Mouse (Mus musculus): ENCODE measurements around the gene Heyl. TPM values are rescaled to one million over a fixed set of nuclear protein-coding genes. Genes with fewer than 3 reads are reported as not detected.

The Heyl gene
- 10.7 and 11.4 TPM in 2 replicates for polyA plus RNA-seq (2014; fragmentation: Nextera tagmentation; extraction: Ambion mirVana)

GRCm38 (mm10) chr4:123233492-123234084 lies at the start of gene Heyl:
Gene Heyl (plus strand): TSS chr4:123233556.
- no peaks in the 10 kb centered on the region for H3K36me3 ChIP-seq (ENCODE audit: control insufficient read depth, insufficient read depth, low read length)
- H3K27ac ChIP-seq (replicated peaks in 1 of 2; ENCODE audit: control insufficient read depth in 1 of 2, insufficient read depth in 1 of 2, low read depth in 2 of 2, low read length in 2 of 2), result peak within 1 kb of the TSS in 1 of 2 experiments; percentile 33; a peak in 1 of 4 replicates
- 2% methylated on average over 52 of the region's 52 CpGs for WGBS
- H3K4me3 ChIP-seq (ENCODE audit: control insufficient read depth in 1 of 2, insufficient read depth in 1 of 2, low read depth in 1 of 2, low read length in 2 of 2), result peak within 1 kb of the TSS; percentile 47 to 59
- H3K9me3 ChIP-seq (ENCODE audit: control insufficient read depth, low read length), result no peaks in the 10 kb centered on the region
- ATAC-seq (ENCODE audit: insufficient number of reproducible peaks, insufficient read depth, low FRiP score, low read depth), result peak; percentile 57
- H3K4me1 ChIP-seq (ENCODE audit: control insufficient read depth in 2 of 2, insufficient read depth in 2 of 2, low read length in 2 of 2), result peaks cover 4 to 32% of the 10 kb centered on the region in 2 experiments
- H3K4me2 ChIP-seq (ENCODE audit: low read length), result peak within 1 kb of the TSS; percentile 91
- H3K9ac ChIP-seq (ENCODE audit: low read length), result peak within 1 kb of the TSS; percentile 78
- H3K27me3 ChIP-seq (ENCODE audit: control insufficient read depth, insufficient read depth, low read length), result no peaks in the 10 kb centered on the region

GRCm38 (mm10) chr4:123184816-123185215 lies 48.5 kb upstream of the Heyl start:
- 36% methylated on average over 3 of the region's 3 CpGs for WGBS
- peaks cover 12 to 13% of the 10 kb centered on the region in 2 experiments for H3K4me1 ChIP-seq (ENCODE audit: control insufficient read depth in 2 of 2, insufficient read depth in 2 of 2, low read length in 2 of 2)
- H3K4me2 ChIP-seq (ENCODE audit: low read length), result no peak overlapping the region
- H3K4me3 ChIP-seq (ENCODE audit: control insufficient read depth in 1 of 2, insufficient read depth in 1 of 2, low read depth in 1 of 2, low read length in 2 of 2), result no peak overlapping the region
- ATAC-seq (ENCODE audit: insufficient number of reproducible peaks, insufficient read depth, low FRiP score, low read depth), result no peak
- H3K36me3 ChIP-seq (ENCODE audit: control insufficient read depth, insufficient read depth, low read length), result no peaks in the 10 kb centered on the region
- peaks cover 84% of the 10 kb centered on the region for H3K27me3 ChIP-seq (ENCODE audit: control insufficient read depth, insufficient read depth, low read length)
- H3K9ac ChIP-seq (ENCODE audit: low read length), result no peak overlapping the region
- no peaks in the 10 kb centered on the region for H3K9me3 ChIP-seq (ENCODE audit: control insufficient read depth, low read length)
- H3K27ac ChIP-seq (replicated peaks in 1 of 2; ENCODE audit: control insufficient read depth in 1 of 2, insufficient read depth in 1 of 2, low read depth in 2 of 2, low read length in 2 of 2), result no peak overlapping the region

GRCm38 (mm10) chr4:123192336-123192735 lies 41.0 kb upstream of the Heyl start:
- ATAC-seq (ENCODE audit: insufficient number of reproducible peaks, insufficient read depth, low FRiP score, low read depth), result no peak
- peaks cover 58% of the 10 kb centered on the region for H3K27me3 ChIP-seq (ENCODE audit: control insufficient read depth, insufficient read depth, low read length)
- WGBS, result 47% methylated on average over 11 of the region's 11 CpGs
- no peak overlapping the region for H3K4me3 ChIP-seq (ENCODE audit: control insufficient read depth in 1 of 2, insufficient read depth in 1 of 2, low read depth in 1 of 2, low read length in 2 of 2)
- no peak overlapping the region for H3K9ac ChIP-seq (ENCODE audit: low read length)
- peaks cover 3 to 10% of the 10 kb centered on the region in 2 experiments; a peak in 3 of 4 replicates for H3K4me1 ChIP-seq (ENCODE audit: control insufficient read depth in 2 of 2, insufficient read depth in 2 of 2, low read length in 2 of 2)
- no peak overlapping the region for H3K4me2 ChIP-seq (ENCODE audit: low read length)
- no peak overlapping the region for H3K27ac ChIP-seq (replicated peaks in 1 of 2; ENCODE audit: control insufficient read depth in 1 of 2, insufficient read depth in 1 of 2, low read depth in 2 of 2, low read length in 2 of 2)
- no peaks in the 10 kb centered on the region for H3K9me3 ChIP-seq (ENCODE audit: control insufficient read depth, low read length)
- H3K36me3 ChIP-seq (ENCODE audit: control insufficient read depth, insufficient read depth, low read length), result no peaks in the 10 kb centered on the region

- no peak overlapping the region for H3K4me2 ChIP-seq (ENCODE audit: low read length)
- no peak overlapping the region for H3K4me3 ChIP-seq (ENCODE audit: control insufficient read depth in 1 of 2, insufficient read depth in 1 of 2, low read depth in 1 of 2, low read length in 2 of 2)
- no peak overlapping the region for H3K27ac ChIP-seq (replicated peaks in 1 of 2; ENCODE audit: control insufficient read depth in 1 of 2, insufficient read depth in 1 of 2, low read depth in 2 of 2, low read length in 2 of 2)
- H3K9me3 ChIP-seq (ENCODE audit: control insufficient read depth, low read length), result no peaks in the 10 kb centered on the region
- no peaks in the 10 kb centered on the region for H3K36me3 ChIP-seq (ENCODE audit: control insufficient read depth, insufficient read depth, low read length)
- no peak overlapping the region for H3K9ac ChIP-seq (ENCODE audit: low read length)
- peaks cover 3 to 10% of the 10 kb centered on the region in 2 experiments; a peak in 3 of 4 replicates for H3K4me1 ChIP-seq (ENCODE audit: control insufficient read depth in 2 of 2, insufficient read depth in 2 of 2, low read length in 2 of 2)
- WGBS, result 84% methylated on average over 11 of the region's 11 CpGs
- no peak for ATAC-seq (ENCODE audit: insufficient number of reproducible peaks, insufficient read depth, low FRiP score, low read depth)
- peaks cover 63% of the 10 kb centered on the region for H3K27me3 ChIP-seq (ENCODE audit: control insufficient read depth, insufficient read depth, low read length)
Measured at GRCm38 (mm10) chr4:123193791-123194190, 39.6 kb upstream of the Heyl start.

DNA sequence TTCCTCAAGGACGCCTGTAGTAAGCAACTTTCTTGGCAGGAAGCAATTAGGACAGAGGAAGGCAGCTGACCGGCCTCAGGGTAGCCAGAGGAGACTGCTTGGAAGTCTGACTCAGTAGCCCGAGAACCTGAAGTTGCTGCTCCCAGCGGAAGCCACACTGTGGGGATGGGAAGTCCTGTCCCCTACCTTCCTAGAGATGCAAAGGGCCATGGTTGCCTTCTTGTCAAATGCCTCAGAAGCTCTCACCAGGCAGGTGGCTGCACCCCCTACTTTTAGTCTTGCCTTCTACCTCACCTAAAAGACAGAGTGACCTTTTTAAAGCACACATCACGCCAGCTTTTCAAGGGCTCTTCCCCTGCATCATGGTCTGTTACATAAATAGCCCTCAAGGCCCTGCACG lies 36.7 kb upstream of the Heyl start:
- Histone ChIP-seq H3K27me3 (ENCODE audit: control insufficient read depth, insufficient read depth, low read length) (peaks cover 69% of the 10 kb centered on the region), H3K27ac (replicated peaks in 1 of 2; ENCODE audit: control insufficient read depth in 1 of 2, insufficient read depth in 1 of 2, low read depth in 2 of 2, low read length in 2 of 2) (no peak overlapping the region), H3K36me3 (ENCODE audit: control insufficient read depth, insufficient read depth, low read length) (no peaks in the 10 kb centered on the region), H3K4me2 (ENCODE audit: low read length) (no peak overlapping the region), H3K9ac (ENCODE audit: low read length) (no peak overlapping the region), H3K9me3 (ENCODE audit: control insufficient read depth, low read length) (no peaks in the 10 kb centered on the region), H3K4me3 (ENCODE audit: control insufficient read depth in 1 of 2, insufficient read depth in 1 of 2, low read depth in 1 of 2, low read length in 2 of 2) (no peak overlapping the region), H3K4me1 (ENCODE audit: control insufficient read depth in 2 of 2, insufficient read depth in 2 of 2, low read length in 2 of 2) (peaks cover 6 to 9% of the 10 kb centered on the region in 2 experiments; a peak in 3 of 4 replicates)
- WGBS, result 40% methylated on average over 6 of the region's 6 CpGs
- ATAC-seq (ENCODE audit: insufficient number of reproducible peaks, insufficient read depth, low FRiP score, low read depth), result no peak

GRCm38 (mm10) chr4:123200771-123201185 lies 32.6 kb upstream of the Heyl start:
- H3K4me2 ChIP-seq (ENCODE audit: low read length), result peak overlapping the region; percentile 92
- WGBS, result 1% methylated on average over 15 of the region's 15 CpGs
- peak overlapping the region in 1 of 2 experiments; percentile 70; a peak in 1 of 4 replicates for H3K27ac ChIP-seq (replicated peaks in 1 of 2; ENCODE audit: control insufficient read depth in 1 of 2, insufficient read depth in 1 of 2, low read depth in 2 of 2, low read length in 2 of 2)
- H3K9me3 ChIP-seq (ENCODE audit: control insufficient read depth, low read length), result no peaks in the 10 kb centered on the region
- peak overlapping the region; percentile 78 for H3K9ac ChIP-seq (ENCODE audit: low read length)
- no peaks in the 10 kb centered on the region for H3K36me3 ChIP-seq (ENCODE audit: control insufficient read depth, insufficient read depth, low read length)
- H3K27me3 ChIP-seq (ENCODE audit: control insufficient read depth, insufficient read depth, low read length), result peaks cover 47% of the 10 kb centered on the region
- H3K4me1 ChIP-seq (ENCODE audit: control insufficient read depth in 2 of 2, insufficient read depth in 2 of 2, low read length in 2 of 2), result peaks cover 17 to 20% of the 10 kb centered on the region in 2 experiments
- ATAC-seq (ENCODE audit: insufficient number of reproducible peaks, insufficient read depth, low FRiP score, low read depth), result no peak
- peak overlapping the region; percentile 47 to 49 for H3K4me3 ChIP-seq (ENCODE audit: control insufficient read depth in 1 of 2, insufficient read depth in 1 of 2, low read depth in 1 of 2, low read length in 2 of 2)

- no peaks in the 10 kb centered on the region for H3K9me3 ChIP-seq (ENCODE audit: control insufficient read depth, low read length)
- peak within 1 kb of the TSS; percentile 40 to 70; a peak in 3 of 4 replicates for H3K27ac ChIP-seq (replicated peaks in 1 of 2; ENCODE audit: control insufficient read depth in 1 of 2, insufficient read depth in 1 of 2, low read depth in 2 of 2, low read length in 2 of 2)
- H3K9ac ChIP-seq (ENCODE audit: low read length), result peak within 1 kb of the TSS; percentile 78
- no peaks in the 10 kb centered on the region for H3K36me3 ChIP-seq (ENCODE audit: control insufficient read depth, insufficient read depth, low read length)
- peaks cover 46% of the 10 kb centered on the region for H3K27me3 ChIP-seq (ENCODE audit: control insufficient read depth, insufficient read depth, low read length)
- H3K4me3 ChIP-seq (ENCODE audit: control insufficient read depth in 1 of 2, insufficient read depth in 1 of 2, low read depth in 1 of 2, low read length in 2 of 2), result peak within 1 kb of the TSS; percentile 47 to 49
- peak within 1 kb of the TSS; percentile 92 for H3K4me2 ChIP-seq (ENCODE audit: low read length)
- ATAC-seq (ENCODE audit: insufficient number of reproducible peaks, insufficient read depth, low FRiP score, low read depth), result peak; percentile 62; the same call in 1 of the 2 replicates
- WGBS, result 1% methylated on average over 57 of the region's 58 CpGs
- peaks cover 17 to 20% of the 10 kb centered on the region in 2 experiments for H3K4me1 ChIP-seq (ENCODE audit: control insufficient read depth in 2 of 2, insufficient read depth in 2 of 2, low read length in 2 of 2)
Measured at GRCm38 (mm10) chr4:123201186-123202093, 31.9 kb upstream of the Heyl start, which contains the start of gene Nt5c1a. Gene Nt5c1a (plus strand): TSS chr4:123201504.
